Mouse (Mus musculus): Measurements from ENCODE around the gene Cdkn2c. TPM values are rescaled to one million over a fixed set of nuclear protein-coding genes. Genes with fewer than 3 reads are reported as not detected.

Cdkn2c gene
- total RNA-seq, 2 experiments from 2014 or later: 3.1 to 5.7 TPM

DNA sequence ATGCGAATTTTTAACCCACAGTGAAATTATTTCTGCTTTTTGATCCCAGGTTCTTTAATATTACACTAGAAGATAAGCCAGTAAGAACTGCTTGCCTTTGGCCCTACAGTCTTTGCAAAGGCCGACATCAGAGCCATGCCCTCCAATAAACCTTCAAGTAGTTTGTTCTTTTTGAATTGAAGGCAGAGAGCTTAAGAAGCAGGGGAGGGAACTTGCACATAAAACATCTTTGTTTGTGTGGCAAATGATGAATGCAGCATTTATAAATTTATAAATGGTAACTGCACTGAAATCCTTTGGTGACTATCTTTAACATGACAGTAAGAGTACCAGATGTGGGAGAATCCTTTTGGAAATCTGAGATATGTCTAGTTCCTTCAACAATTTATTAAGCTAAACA lies 7.4 kb downstream of the Cdkn2c start:
- no peak for DNase-seq (ENCODE audit: low spot score in 2 of 2)
- intact Hi-C loops (cut with DNase I): loop anchor here (5.0 kb wide), 1 partner anchor 318 kb away; the partner anchor contains the start of gene Dmrta2

DNA sequence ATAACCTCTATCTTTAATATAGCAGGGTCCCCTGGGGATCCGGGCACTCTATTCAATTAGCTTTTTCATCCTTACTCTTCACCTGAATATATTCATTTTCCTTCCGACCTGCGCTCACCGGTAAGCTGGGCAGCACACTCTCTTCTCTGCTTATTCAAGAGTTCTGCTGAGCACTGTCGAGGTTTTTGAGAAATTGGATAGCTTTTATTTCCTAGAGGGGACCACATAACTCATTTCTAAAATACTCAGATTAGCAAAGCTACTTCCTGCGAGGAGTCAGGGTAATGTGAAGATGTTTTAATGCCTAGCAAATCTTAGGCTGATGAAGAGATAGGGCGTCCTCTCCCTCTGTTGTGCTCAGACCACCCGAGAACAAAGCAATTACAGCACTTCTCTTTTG lies 8.2 kb downstream of the Cdkn2c start:
- no peak for DNase-seq (ENCODE audit: low spot score in 2 of 2)
- intact Hi-C loops (cut with DNase I): loop anchor here (5.0 kb wide), 1 partner anchor 318 kb away; the partner anchor contains the start of gene Dmrta2

DNA sequence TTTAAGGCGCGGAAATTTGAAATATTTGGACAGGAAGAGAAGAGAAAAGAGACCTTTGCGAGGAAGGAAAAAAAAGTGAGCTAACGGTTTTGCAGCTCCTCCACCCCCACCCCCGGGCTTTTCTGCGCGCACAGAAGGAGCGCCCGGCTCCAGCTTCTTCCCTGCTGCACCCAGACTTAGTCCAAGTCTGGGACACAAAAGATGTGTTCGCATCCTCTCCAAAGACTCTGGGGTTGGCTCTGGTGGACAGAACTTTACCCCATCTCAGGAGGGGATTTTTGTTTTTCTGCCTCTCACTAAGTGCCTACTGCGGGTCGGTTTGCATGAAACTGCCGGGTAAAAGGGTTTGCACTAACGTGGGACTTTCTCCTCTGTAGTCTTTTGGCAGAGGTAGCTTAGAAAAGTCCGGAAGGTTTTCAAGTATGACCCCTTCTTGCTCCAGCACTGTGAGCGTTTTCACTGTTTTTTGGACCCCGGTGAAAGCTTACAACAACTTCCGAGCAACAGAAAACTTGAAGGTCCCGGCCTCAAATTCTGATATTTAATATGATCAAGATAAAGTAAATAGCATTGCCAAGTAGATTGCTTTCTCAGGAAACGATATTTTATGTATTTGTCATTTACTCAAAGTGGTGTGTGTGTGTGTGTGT lies 9.0 kb downstream of the Cdkn2c start:
- intact Hi-C loops (cut with DNase I): loop anchor here (5.0 kb wide), 1 partner anchor 319 kb away; the partner anchor contains the start of gene Dmrta2
- DNase-seq (ENCODE audit: low spot score in 2 of 2): no peak

DNA sequence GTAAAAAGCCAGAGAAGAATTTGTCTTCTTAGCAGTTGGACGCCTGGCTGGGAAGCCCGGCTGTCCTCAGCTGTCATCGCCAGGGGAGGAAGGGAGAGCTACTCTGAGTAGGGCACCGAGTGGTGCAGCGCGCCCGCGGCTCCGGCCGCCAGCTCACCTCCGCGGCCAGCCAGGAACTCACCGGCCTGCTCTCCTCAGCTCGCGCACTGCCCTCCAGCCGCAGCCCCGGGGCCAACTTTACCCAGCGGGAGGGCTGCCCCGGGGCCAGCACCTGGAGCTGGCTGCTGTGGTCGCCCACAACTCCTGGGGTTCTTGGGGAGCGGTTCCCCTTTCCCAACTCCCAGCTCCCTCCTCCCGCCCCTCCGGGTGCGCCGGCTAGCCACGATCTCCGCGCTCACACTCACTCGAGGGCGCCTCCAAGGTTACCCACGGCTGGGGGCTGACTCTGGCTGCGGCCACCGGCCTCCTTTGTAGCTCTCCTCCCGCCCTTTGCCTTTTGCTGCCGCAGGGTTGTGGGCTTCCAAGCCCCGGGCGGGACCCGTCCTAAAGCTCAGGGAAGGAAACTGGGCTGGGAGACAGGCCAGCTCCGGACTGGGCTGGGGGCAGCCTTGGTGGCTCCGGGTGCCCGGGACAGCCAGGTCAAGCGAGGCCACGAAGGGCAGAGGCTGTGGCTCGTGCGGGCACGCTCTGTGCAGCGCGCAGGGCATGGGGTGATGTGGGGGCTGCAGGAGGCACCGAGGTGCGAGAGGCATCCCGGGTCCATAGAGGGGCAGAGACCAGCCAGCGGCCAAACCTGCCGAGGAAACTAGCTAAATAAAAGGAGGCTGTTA lies 9.8 kb downstream of the Cdkn2c start:
- DNase-seq (ENCODE audit: low spot score in 2 of 2): no peak
- intact Hi-C loops (cut with DNase I): loop anchor here (5.0 kb wide), 1 partner anchor 320 kb away; the partner anchor contains the start of gene Dmrta2

DNA sequence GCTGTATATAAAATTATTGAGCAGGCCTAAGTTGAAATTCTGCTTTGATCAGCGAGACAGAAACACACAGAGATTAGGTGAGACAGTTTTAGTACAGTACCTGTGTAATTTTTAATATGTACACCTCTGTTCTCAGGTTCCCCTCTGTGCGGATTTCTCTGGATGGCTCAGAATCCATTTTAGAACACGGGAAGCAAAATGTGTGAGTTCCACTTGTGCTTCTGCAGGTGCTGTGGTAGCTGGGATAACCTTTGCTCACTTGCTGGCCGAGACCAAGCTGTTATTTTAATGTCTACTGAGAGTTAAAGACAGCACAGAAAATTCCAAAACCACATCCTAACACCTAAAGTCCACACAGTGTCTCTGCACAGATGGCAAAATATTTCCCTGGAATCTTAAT lies 10.7 kb downstream of the Cdkn2c start:
- intact Hi-C loops (cut with DNase I): loop anchor here (5.0 kb wide), 1 partner anchor 321 kb away; the partner anchor contains the start of gene Dmrta2
- DNase-seq (ENCODE audit: low spot score in 2 of 2): no peak

DNA sequence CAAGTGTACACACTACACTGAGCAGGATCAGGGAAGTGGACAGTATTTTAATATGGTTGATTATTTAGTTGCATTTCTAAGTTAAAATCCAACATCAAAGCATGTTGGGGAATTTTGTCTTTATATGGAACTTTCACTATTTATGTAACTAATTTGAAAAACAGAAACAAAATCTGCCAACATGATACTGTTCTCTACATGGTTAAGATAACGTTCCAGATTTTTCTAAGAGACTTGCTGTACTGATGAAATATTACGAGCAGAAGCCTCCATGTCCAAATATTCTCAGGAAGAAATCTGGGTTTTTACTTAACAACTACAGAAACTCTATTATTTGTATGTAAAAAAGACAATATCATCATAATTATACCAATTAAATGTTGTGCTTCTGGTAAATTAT lies 11.3 kb downstream of the Cdkn2c start:
- intact Hi-C loops (cut with DNase I): loop anchor here (5.0 kb wide), 1 partner anchor 322 kb away; the partner anchor contains the start of gene Dmrta2
- DNase-seq (ENCODE audit: low spot score in 2 of 2): no peak

DNA sequence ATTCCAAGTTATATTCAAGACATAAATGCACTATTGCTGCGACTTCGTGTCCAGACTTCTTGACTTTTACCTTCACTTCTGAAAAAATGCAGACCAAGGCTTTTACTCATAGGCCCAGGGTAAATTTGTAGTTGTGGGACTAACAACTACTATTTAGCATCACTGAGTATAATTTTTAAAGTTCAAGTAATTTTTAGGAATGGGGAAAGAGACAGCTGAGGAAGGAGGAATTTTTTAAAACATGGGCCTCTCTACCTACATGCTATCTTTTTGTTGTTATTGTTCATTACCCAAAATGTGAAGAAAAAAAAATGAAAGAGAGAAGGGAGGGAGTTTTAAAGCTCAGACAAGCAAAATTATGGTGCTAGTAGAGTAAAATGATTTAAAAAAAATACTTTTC lies 12.3 kb downstream of the Cdkn2c start:
- intact Hi-C loops (cut with DNase I): loop anchor here (5.0 kb wide), 1 partner anchor 323 kb away; the partner anchor contains the start of gene Dmrta2
- no peak for DNase-seq (ENCODE audit: low spot score in 2 of 2)

DNA sequence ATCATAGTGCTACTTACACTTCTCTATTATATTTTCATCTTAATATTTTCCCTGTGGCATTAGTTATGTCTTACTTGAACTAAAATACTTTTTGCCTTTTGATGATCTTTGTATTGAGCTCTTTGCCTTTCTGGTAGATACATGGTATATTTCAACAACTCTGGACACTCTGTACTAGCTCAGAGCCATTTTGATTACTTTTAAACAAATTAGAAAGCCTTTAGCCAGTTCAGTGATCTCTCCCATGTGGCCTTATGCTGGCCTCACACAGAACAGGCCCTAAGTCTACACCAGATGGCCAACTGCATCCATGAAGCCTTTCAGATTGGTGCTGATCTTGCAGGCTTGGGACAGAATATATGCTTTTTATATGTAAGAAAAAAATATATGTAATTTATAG lies 13.7 kb downstream of the Cdkn2c start:
- DNase-seq (ENCODE audit: low spot score in 2 of 2): no peak
- intact Hi-C loops (cut with DNase I): no loop called here

DNA sequence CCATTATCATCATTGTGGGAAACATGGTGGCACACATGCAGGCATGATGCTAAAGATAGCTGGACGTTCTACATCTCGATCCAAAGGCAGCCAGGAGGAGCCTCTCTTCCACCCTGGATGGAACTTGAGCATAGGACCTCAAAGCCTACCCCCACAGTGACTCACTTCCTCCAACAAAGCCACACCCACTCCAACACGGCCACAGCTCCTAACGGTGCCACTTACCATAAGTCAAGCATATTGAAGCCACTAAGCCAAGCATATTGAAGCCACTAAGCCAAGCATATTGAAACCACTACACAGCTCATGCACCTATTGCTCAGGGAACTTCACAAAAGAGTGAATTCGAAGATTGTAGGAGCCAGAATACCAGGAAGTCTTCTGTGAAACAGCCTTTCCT lies 17.7 kb downstream of the Cdkn2c start:
- no peak for DNase-seq (ENCODE audit: low spot score in 2 of 2)
- intact Hi-C loops (cut with DNase I): no loop called here

DNA sequence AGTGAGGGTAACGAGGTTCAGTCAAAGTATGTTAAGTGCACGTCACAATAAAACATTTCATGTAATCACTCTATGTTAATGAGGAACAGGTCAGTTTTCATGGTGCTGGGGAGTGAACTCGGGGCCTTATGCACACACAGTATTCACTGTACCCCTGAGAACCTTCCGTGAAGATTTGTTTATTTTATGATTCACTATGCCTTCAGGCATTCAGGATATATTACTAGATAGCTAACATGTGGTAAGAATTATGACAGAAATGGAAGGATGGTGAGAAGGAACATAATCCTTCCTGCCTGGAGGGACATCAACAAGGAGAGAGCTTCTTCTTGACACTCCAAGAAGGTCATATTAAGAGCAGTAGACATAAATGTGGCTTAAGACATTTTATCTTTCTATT lies 19.7 kb downstream of the Cdkn2c start:
- no peak for DNase-seq (ENCODE audit: low spot score in 2 of 2)
- intact Hi-C loops (cut with DNase I): no loop called here

DNA sequence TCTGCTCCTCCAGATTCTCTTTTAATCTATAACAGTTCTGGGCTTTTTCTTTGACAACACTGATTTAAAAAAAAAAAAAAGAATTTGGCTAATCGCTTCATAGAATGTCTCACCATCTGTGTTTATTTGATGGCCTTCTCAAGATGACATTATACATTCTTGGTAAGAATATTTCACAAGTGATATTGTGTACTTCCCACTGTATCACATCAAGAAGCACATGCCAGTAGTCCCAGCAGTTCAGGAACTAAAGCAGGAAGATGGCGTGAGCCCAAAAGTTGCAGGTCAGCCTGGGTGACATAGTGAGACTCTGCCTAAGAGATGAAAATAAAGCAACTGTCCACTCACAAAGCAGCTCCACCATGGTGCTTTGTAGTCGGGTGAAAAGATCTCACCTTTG lies 25.5 kb downstream of the Cdkn2c start:
- DNase-seq (ENCODE audit: low spot score in 2 of 2): no peak
- intact Hi-C loops (cut with DNase I): no loop called here

DNA sequence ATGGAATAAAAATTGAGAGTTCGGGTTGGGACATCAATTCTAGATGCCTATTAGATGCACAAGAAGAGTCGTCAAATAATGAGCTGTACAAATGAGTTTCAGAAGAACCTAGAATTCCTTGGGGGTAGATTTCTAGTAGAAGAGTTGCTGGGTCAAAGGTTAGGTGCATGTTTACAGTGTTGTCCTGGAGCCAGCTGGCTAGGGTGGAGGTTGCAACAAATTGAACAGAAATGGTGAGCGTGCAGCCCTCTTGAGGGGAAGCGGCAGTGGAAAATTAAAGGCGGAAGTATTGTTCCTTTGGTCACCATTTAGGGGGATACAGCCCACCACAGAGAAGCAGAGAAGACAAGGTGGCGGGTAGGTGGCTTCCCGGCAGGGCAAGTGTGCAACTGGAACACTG lies 26.8 kb downstream of the Cdkn2c start:
- intact Hi-C loops (cut with DNase I): no loop called here
- no peak for DNase-seq (ENCODE audit: low spot score in 2 of 2)

DNA sequence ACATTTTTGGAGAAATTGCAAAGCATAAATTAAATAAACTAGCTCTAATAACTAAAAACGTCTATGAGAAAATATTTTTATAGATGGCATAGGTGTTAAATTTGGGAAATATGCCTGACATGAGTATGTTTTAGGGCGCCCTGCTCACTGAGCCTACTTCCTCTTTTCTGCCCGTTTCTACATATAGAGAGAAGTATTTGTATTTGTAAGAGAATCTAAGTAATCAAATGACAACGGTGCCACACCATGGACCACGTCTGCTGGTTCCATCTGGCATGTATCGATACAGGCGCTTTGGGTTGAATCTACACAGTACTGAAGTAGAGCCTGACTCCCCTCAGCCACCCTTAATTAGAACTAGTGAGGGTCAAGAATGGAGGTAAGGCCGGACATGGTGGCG lies 27.6 kb downstream of the Cdkn2c start:
- intact Hi-C loops (cut with DNase I): no loop called here
- no peak for DNase-seq (ENCODE audit: low spot score in 2 of 2)

DNA sequence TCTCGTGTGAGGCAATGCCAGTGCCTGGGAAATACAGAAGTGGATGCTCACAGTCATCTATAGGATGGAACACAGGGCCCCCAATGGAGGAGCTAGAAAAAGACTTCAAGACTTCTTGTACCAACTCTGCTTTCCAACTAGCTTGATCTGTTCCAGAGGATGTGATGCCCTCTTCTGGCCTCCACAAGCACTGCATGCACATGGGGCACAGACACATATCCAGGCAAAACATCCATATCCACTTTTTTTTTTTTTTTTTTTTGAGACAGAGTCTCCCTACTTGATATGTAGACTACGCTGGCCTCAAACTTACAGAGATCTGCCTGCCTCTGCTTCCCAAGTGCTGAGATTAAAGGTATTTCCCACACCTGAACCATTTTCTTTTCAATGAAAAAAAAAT lies 32.0 kb downstream of the Cdkn2c start:
- intact Hi-C loops (cut with DNase I): no loop called here
- peak in 1 of 2 experiments; percentile 3 for DNase-seq (ENCODE audit: low spot score in 2 of 2)

DNA sequence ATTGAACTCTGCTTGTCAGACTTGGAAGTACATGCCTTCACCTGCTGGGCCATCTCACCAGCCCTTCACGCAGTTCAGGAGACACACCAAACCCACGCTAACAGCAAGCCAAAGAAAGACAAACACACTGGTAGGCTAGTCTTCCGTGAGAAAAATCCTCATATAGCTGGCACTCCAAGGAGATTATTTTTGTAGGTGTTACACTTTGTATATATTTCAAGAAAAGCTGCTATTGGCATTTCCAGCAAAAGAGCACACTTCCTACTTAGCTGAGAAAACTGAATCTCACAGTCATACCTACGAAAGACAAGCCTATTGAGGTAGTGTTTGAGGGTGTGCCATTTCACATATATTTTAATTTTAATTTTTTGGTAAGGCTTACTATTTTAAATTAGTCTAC lies 36.0 kb downstream of the Cdkn2c start:
- intact Hi-C loops (cut with DNase I): no loop called here
- peak in 1 of 2 experiments; percentile 43 for DNase-seq (ENCODE audit: low spot score in 2 of 2)

DNA sequence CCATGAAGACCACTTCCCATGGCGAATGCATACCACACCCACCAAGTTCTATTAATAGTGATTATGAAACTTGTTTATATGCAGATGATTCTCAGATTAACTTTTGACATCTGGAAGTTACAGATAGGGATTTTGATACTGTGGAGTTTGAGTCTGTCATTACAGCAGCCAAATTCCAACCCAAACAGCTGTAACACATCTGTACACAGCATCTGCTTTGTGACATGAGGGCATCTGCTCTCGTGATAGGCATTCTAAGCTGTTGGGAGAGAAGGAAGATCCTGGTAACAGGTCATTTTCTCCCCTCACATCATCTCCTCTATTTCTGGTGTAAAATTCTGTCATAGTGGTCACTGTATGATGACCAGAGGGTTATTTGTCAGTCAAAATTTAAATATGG lies 36.8 kb downstream of the Cdkn2c start:
- no peak for DNase-seq (ENCODE audit: low spot score in 2 of 2)
- intact Hi-C loops (cut with DNase I): no loop called here

DNA sequence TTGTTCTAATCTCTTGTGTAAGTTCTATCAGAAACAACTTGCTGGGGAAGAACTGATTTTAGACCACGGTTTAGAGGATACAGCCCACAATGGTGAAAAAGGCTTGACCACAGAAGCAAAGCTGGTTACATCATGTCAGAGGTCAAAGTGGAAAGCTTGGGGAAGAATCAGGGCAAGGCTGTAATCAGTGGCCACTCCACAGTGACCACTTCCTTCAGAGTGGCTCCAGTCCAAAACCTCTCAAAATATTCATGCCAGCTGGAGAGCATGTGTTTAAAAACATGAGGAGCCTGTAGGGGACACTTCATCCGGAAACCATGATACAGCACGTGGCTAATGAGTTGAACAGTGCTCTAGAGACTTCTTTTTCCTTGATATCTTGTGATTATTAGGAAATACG lies 54.4 kb downstream of the Cdkn2c start:
- intact Hi-C loops (cut with DNase I): no loop called here
- DNase-seq (ENCODE audit: low spot score in 2 of 2): no peak

Measured in left cerebral cortex, postnatal 14 days (tissue).